7 mouse cellular contexts compared by ENCODE assay signal in genomic region chr11:116318719-116319659, GRCm38 (mm10). TPM values are rescaled to one million over a fixed set of nuclear protein-coding genes. Genes with fewer than 3 reads are reported as not detected.
DNase-seq lines count a peak whose midpoint lies in the region; ATAC-seq and TF ChIP-seq lines count a peak whose summit lies in the region.

No protein-coding gene starts in this region.

- no peaks in the 10 kb centered on the region for H3K36me3 ChIP-seq in limb, embryonic 11.5 days (ENCODE audit: control insufficient read depth, insufficient read depth, low read length)
- H3K36me3 ChIP-seq in midbrain, embryonic 13.5 days = no peaks in the 10 kb centered on the region
- H3K36me3 ChIP-seq in small intestine, adult 2 months (ENCODE audit: control insufficient read depth, insufficient read depth, low read length) = no peaks in the 10 kb centered on the region

- TF ChIP-seq POLR2A in small intestine, adult 2 months (IDR thresholded peaks at IDR 0.05; ENCODE audit: low read depth, low read length) = no peak

- no peak overlapping the region for H3K27ac ChIP-seq in limb, embryonic 11.5 days (replicated peaks; ENCODE audit: low read depth, low read length)
- no peak overlapping the region for H3K27ac ChIP-seq in midbrain, embryonic 13.5 days
- no peak overlapping the region for H3K27ac ChIP-seq in small intestine, adult 2 months (ENCODE audit: insufficient read depth, low read depth, low read length)

- H3K27me3 ChIP-seq in limb, embryonic 11.5 days (ENCODE audit: control insufficient read depth, insufficient read depth, low read length) = no peaks in the 10 kb centered on the region
- peaks cover 4% of the 10 kb centered on the region for H3K27me3 ChIP-seq in midbrain, embryonic 13.5 days
- no peaks in the 10 kb centered on the region for H3K27me3 ChIP-seq in small intestine, adult 2 months (ENCODE audit: control insufficient read depth, insufficient read depth, low read length)

- H3K9me3 ChIP-seq in limb, embryonic 11.5 days (ENCODE audit: control insufficient read depth, low read length) = no peaks in the 10 kb centered on the region
- no peaks in the 10 kb centered on the region for H3K9me3 ChIP-seq in midbrain, embryonic 13.5 days

- 4% methylated on average over 41 of the region's 41 CpGs for WGBS in limb, embryonic 11.5 days
- WGBS in midbrain, embryonic 13.5 days = under 1% methylated on average over 36 of the region's 41 CpGs
- WGBS in small intestine, adult 2 months = 2% methylated on average over 41 of the region's 41 CpGs

- DNase-seq in adrenal gland, postnatal 10 days = peak; percentile 96
- DNase-seq in embryo, embryonic 9.5 days (ENCODE audit: extremely low spot score) = peak; percentile 86
- peak; percentile 86 to 95 for DNase-seq in heart, adult 18-20 months
- peak; percentile 58 for DNase-seq in kidney, adult 11 months
- peak; percentile 95 for DNase-seq in limb, embryonic 11.5 days (ENCODE audit: low spot score)

- H3K9ac ChIP-seq in limb, embryonic 11.5 days (ENCODE audit: low read length) = peak overlapping the region; percentile 86
- peak overlapping the region; percentile 65 for H3K9ac ChIP-seq in midbrain, embryonic 13.5 days (replicated peaks)

- peak overlapping the region; percentile 91 for H3K4me2 ChIP-seq in limb, embryonic 11.5 days (ENCODE audit: low read depth, severe bottlenecking)
- peak overlapping the region; percentile 79 for H3K4me2 ChIP-seq in midbrain, embryonic 13.5 days (replicated peaks)

- H3K4me3 ChIP-seq in limb, embryonic 11.5 days (ENCODE audit: low read depth, low read length) = peak overlapping the region; percentile 38
- H3K4me3 ChIP-seq in midbrain, embryonic 13.5 days (replicated peaks) = peak overlapping the region; percentile 32
- H3K4me3 ChIP-seq in small intestine, adult 2 months (ENCODE audit: low read depth, low read length) = peak overlapping the region; percentile 63

- no peaks in the 10 kb centered on the region for H3K4me1 ChIP-seq in limb, embryonic 11.5 days (ENCODE audit: control insufficient read depth, insufficient read depth, low read length)
- peaks cover 13% of the 10 kb centered on the region for H3K4me1 ChIP-seq in midbrain, embryonic 13.5 days (replicated peaks)
- H3K4me1 ChIP-seq in small intestine, adult 2 months (ENCODE audit: control insufficient read depth, insufficient read depth, insufficient read length, low read length) = peaks cover 3% of the 10 kb centered on the region

- TF ChIP-seq CTCF in small intestine, adult 2 months (IDR thresholded peaks at IDR 0.05; ENCODE audit: extremely low read depth, insufficient read length, insufficient replicate concordance, low read depth, low read length) = peak; percentile 86

- peak; percentile 76 for ATAC-seq in limb, embryonic 11.5 days (ENCODE audit: insufficient number of reproducible peaks, low FRiP score, low TSS enrichment, low read depth)
- ATAC-seq in midbrain, embryonic 13.5 days = peak; percentile 85

RNA-seq across cellular contexts. Expression of gene Exoc7, which starts 12.0 kb away (rescaled TPM):
- 10 to 100 TPM; 57.0 to 70.2 TPM for total RNA-seq in adrenal gland, postnatal 10 days (2021)
- 10 to 100 TPM; 50.2 to 55.4 TPM for total RNA-seq in heart, adult 18-20 months (2021)
- polyA plus RNA-seq in limb, embryonic 11.5 days (2014; fragmentation: Nextera tagmentation; extraction: Ambion mirVana) = 69.4 and 69.5 TPM in 2 replicates
- polyA plus RNA-seq in midbrain, embryonic 13.5 days (2015; fragmentation: Nextera tagmentation; extraction: Ambion mirVana) = 92.0 and 104 TPM in 2 replicates
- polyA plus RNA-seq in small intestine, adult 2 months (2012; rRNA removed) = 12.2 and 24.1 TPM in 2 replicates

RNA-seq across cellular contexts. Expression of gene Foxj1, which starts 16.2 kb away (rescaled TPM):
- total RNA-seq in adrenal gland, postnatal 10 days (2021) = under 1 TPM; 0.18 to 0.30 TPM
- 1 to 10 TPM in 1 of 2 experiments, not detected in 1; 2.2 TPM for total RNA-seq in heart, adult 18-20 months (2021)
- 0.09 and 0.20 TPM in 2 replicates for polyA plus RNA-seq in limb, embryonic 11.5 days (2014; fragmentation: Nextera tagmentation; extraction: Ambion mirVana)
- polyA plus RNA-seq in midbrain, embryonic 13.5 days (2015; fragmentation: Nextera tagmentation; extraction: Ambion mirVana) = 6.2 and 12.4 TPM in 2 replicates
- polyA plus RNA-seq in small intestine, adult 2 months (2012; rRNA removed) = 0.17 and 0.19 TPM in 2 replicates

RNA-seq across cellular contexts. Expression of gene Galr2, which starts 38.2 kb away (rescaled TPM):
- under 1 TPM; 0.15 to 0.36 TPM for total RNA-seq in adrenal gland, postnatal 10 days (2021)
- not detected for total RNA-seq in heart, adult 18-20 months (2021)
- 0.12 and 0.17 TPM in 2 replicates for polyA plus RNA-seq in limb, embryonic 11.5 days (2014; fragmentation: Nextera tagmentation; extraction: Ambion mirVana)
- polyA plus RNA-seq in midbrain, embryonic 13.5 days (2015; fragmentation: Nextera tagmentation; extraction: Ambion mirVana) = 0.22 and 0.26 TPM in 2 replicates
- 3.1 and 9.5 TPM in 2 replicates for polyA plus RNA-seq in small intestine, adult 2 months (2012; rRNA removed)

RNA-seq across cellular contexts. Expression of gene Srp68, which starts 45.0 kb away (rescaled TPM):
- 10 to 100 TPM; 63.3 to 64.9 TPM for total RNA-seq in adrenal gland, postnatal 10 days (2021)
- total RNA-seq in heart, adult 18-20 months (2021) = 10 to 100 TPM; 59.0 to 67.2 TPM
- 88.2 and 96.9 TPM in 2 replicates for polyA plus RNA-seq in limb, embryonic 11.5 days (2014; fragmentation: Nextera tagmentation; extraction: Ambion mirVana)
- polyA plus RNA-seq in midbrain, embryonic 13.5 days (2015; fragmentation: Nextera tagmentation; extraction: Ambion mirVana) = 63.4 and 68.5 TPM in 2 replicates
- polyA plus RNA-seq in small intestine, adult 2 months (2012; rRNA removed) = 21.2 and 39.0 TPM in 2 replicates
